Mouse (Mus musculus) testis, adult 2 months (tissue): ENCODE results near the gene Dlgap1.

Source experiments
- CTCF ChIP-seq: fragments of 200-500 bp; IDR thresholded peaks from 2 replicates; pipeline ENCODE4 v1.5.1; 2012; ENCODE audit warnings: low read depth, mild to moderate bottlenecking, inconsistent platforms, low read length, moderate library complexity; ENCODE audit not compliant: control insufficient read depth, insufficient read depth, insufficient replicate concordance
- POLR2A ChIP-seq: fragments of 200-500 bp; IDR thresholded peaks from 2 replicates; pipeline ENCODE4 v1.6.1; 2012; ENCODE audit warnings: low read depth, mild to moderate bottlenecking, inconsistent platforms, low read length, moderate library complexity; ENCODE audit not compliant: control insufficient read depth

- TF ChIP-seq CTCF (no peak), POLR2A (no peak)
Measured at GRCm38 (mm10) chr17:69982236-69982923, 13.5 kb downstream of the Dlgap1 start.
